Comparison of ENCODE assay signal across 16 mouse cellular contexts in genomic region chr7:137927371-137927770, GRCm38 (mm10).
"Had no signal": no experiment of that assay in that cellular context is flagged by ENCODE, and none has a peak within 500 bp of the region (broad histone marks: within the 10 kb centered on the region; RNA-seq: fewer than 3 reads in every experiment).

No protein-coding gene starts in this region.

- H3K9me3 ChIP-seq: neural tube, embryonic 12.5 days; neural tube, embryonic 13.5 days; neural tube, embryonic 15.5 days; stomach, embryonic 15.5 days had no signal

- H3K4me1 ChIP-seq: neural tube, embryonic 12.5 days had no signal

- H3K36me3 ChIP-seq: neural tube, embryonic 12.5 days; neural tube, embryonic 13.5 days; neural tube, embryonic 15.5 days; stomach, embryonic 15.5 days had no signal

- H3K4me2 ChIP-seq: neural tube, embryonic 12.5 days; neural tube, embryonic 13.5 days; neural tube, embryonic 15.5 days; stomach, embryonic 15.5 days had no signal

- H3K27me3 ChIP-seq: neural tube, embryonic 12.5 days; neural tube, embryonic 13.5 days; neural tube, embryonic 15.5 days; stomach, embryonic 15.5 days had no signal

- H3K27ac ChIP-seq: neural tube, embryonic 12.5 days; neural tube, embryonic 13.5 days; neural tube, embryonic 15.5 days; stomach, embryonic 15.5 days; stomach, postnatal 0 days had no signal

- H3K4me3 ChIP-seq: neural tube, embryonic 12.5 days; neural tube, embryonic 13.5 days; neural tube, embryonic 15.5 days; stomach, embryonic 15.5 days had no signal

- DNase-seq: right cerebral cortex, adult 18-20 months; right cerebral cortex, postnatal 14 days; right cerebral cortex, postnatal 25 days; right cerebral cortex, postnatal 4 days; spleen, adult 18-20 months; thymus, adult 18-20 months; thymus, adult 2 months; thymus, postnatal 14 days; thymus, postnatal 25 days; thymus, postnatal 36 days; thymus, postnatal 4 days had no signal

- H3K9ac ChIP-seq: neural tube, embryonic 12.5 days; neural tube, embryonic 13.5 days; neural tube, embryonic 15.5 days; stomach, embryonic 15.5 days had no signal
